Mouse (Mus musculus): ENCODE results near the gene Aldh4a1.

GRCm38 (mm10) chr4:139576251-139576880, 46.3 kb upstream of the Aldh4a1 start:
- TF ChIP-seq GATA1 (IDR thresholded peaks at IDR 0.05; ENCODE audit: borderline replicate concordance, low read length) (no peak), FLI1 (IDR thresholded peaks at IDR 0.05; ENCODE audit: low read length) (no peak)

Data from megakaryocyte, embryonic 14.5 days (primary cell).